Mouse (Mus musculus) testis, adult 2 months (tissue): Measurements from ENCODE around the gene Ift43.

Experiments used
- CTCF ChIP-seq: fragments of 200-500 bp; IDR thresholded peaks from 2 replicates; pipeline ENCODE4 v1.5.1; 2012; ENCODE audit warnings: low read depth, mild to moderate bottlenecking, inconsistent platforms, low read length, moderate library complexity; ENCODE audit not compliant: control insufficient read depth, insufficient read depth, insufficient replicate concordance
- POLR2A ChIP-seq: fragments of 200-500 bp; IDR thresholded peaks from 2 replicates; pipeline ENCODE4 v1.6.1; 2012; ENCODE audit warnings: low read depth, mild to moderate bottlenecking, inconsistent platforms, low read length, moderate library complexity; ENCODE audit not compliant: control insufficient read depth

DNA sequence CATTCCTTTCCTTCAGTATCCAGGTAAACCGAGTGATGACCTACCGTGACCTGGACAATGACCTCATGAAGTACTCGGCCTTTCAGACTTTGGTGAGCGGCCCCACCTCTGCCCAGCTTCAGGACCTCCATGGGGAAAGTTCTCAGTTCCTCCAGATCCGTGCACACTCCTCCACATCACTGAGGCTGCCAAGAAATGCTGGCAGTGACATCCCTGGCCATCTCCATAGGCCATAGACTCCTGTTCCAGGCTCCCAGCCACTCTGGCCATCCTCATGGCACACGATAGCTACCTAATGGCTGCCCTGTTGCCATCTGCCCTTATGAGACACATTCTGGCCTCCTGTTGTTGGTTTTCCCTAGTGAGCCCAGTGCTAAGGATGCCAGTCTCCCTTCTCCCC, 79.1 kb downstream of the Ift43 start:
- TF ChIP-seq POLR2A = no peak
- no peak for TF ChIP-seq CTCF
